Mouse (Mus musculus) forebrain, embryonic 14.5 days (tissue): ENCODE results near the gene Pold2. TPM values are rescaled to one million over a fixed set of nuclear protein-coding genes. Genes with fewer than 3 reads are reported as not detected.

Experiments
- ATAC-seq: fragments of 200-750 bp; cut with Nextera tagmentation; 2 replicates; pipeline ENCODE4 v1.8.0; 2017; ENCODE audit warnings: mild to moderate bottlenecking, moderate library complexity
- DNase-seq: peaks from one replicate; pipeline ENCODE4 v3.0.0-alpha.2; 2015; ENCODE audit warnings: low spot score
- H3K27ac ChIP-seq: fragments of 300-500 bp; sonication (generic); 2 replicates; pipeline ENCODE4 v1.5.1; 2014; ENCODE audit warnings: low read depth, mild to moderate bottlenecking, control low read depth, low read length, moderate library complexity
- H3K27me3 ChIP-seq: fragments of 300-500 bp; sonication (generic); replicated peaks from 2 replicates; pipeline ENCODE4 v1.6.1; 2014; ENCODE audit warnings: low read length, control low read depth, mixed read lengths; ENCODE audit not compliant: control insufficient read depth, insufficient read depth
- H3K36me3 ChIP-seq: fragments of 300-500 bp; sonication (generic); 2 replicates; pipeline ENCODE4 v1.6.1; 2014; ENCODE audit warnings: low read length, control low read depth; ENCODE audit not compliant: control insufficient read depth, insufficient read depth
- H3K4me1 ChIP-seq: fragments of 300-500 bp; sonication (generic); 2 replicates; pipeline ENCODE4 v1.6.1; 2014; ENCODE audit warnings: antibody characterized with exemption, low read length, control low read depth; ENCODE audit not compliant: control insufficient read depth, insufficient read depth
- H3K4me2 ChIP-seq: fragments of 300-500 bp; sonication (generic); 2 replicates; pipeline ENCODE4 v1.6.1; 2014; ENCODE audit warnings: mild to moderate bottlenecking, control low read depth, low read length
- H3K4me3 ChIP-seq: fragments of 300-500 bp; sonication (generic); 2 replicates; pipeline ENCODE4 v1.5.1; 2014; ENCODE audit warnings: low read depth, low read length, control low read depth
- H3K9ac ChIP-seq: fragments of 300-500 bp; sonication (generic); 2 replicates; pipeline ENCODE4 v1.6.1; 2014; ENCODE audit warnings: mild to moderate bottlenecking, low read length, control low read depth, moderate library complexity
- H3K9me3 ChIP-seq: fragments of 300-500 bp; sonication (generic); replicated peaks from 2 replicates; pipeline ENCODE4 v1.6.1; 2016; ENCODE audit warnings: low read length, control low read depth, mixed read lengths; ENCODE audit not compliant: control insufficient read depth
- WGBS: fragments of 180-500 bp; shearing (Covaris S2); extraction: QIAGEN DNeasy Blood & Tissue Kit; methylation state at CpG from one replicate; pipeline ENCODE4 v1.1.7; 2014; 5-methylcytosine and 5-hydroxymethylcytosine counted together
- polyA plus RNA-seq: library from polyadenylated mRNA; unstranded; fragments of >200 nt; fragmentation: Nextera tagmentation; extraction: Ambion mirVana; gene quantifications from 2 replicates; pipeline ENCODE4 v1.2.1, GENCODE M21; 2014

The Pold2 gene
- polyA plus RNA-seq, 1 experiment from 2014 or later, result 73.0 TPM

- no peaks in the 10 kb centered on the region for H3K27me3 ChIP-seq
- H3K4me2 ChIP-seq, result no peak overlapping the region
- H3K9me3 ChIP-seq, result no peaks in the 10 kb centered on the region
- no peak overlapping the region for H3K9ac ChIP-seq
- WGBS, result 92% methylated on average over 11 of the region's 11 CpGs
- peaks cover 65% of the 10 kb centered on the region for H3K36me3 ChIP-seq
- no peak for DNase-seq
- no peak overlapping the region for H3K27ac ChIP-seq
- H3K4me3 ChIP-seq, result no peak overlapping the region
- peaks cover 8% of the 10 kb centered on the region for H3K4me1 ChIP-seq
- no peak for ATAC-seq
Measured at GRCm38 (mm10) chr11:5872707-5873106, 5.4 kb downstream of the Pold2 start.

GRCm38 (mm10) chr11:5870069-5870468, 8.0 kb downstream of the Pold2 start:
- DNase-seq (no peak), ATAC-seq (no peak)
- no peaks in the 10 kb centered on the region for H3K27me3 ChIP-seq
- H3K4me2 ChIP-seq, result no peak overlapping the region
- peaks cover 52% of the 10 kb centered on the region for H3K36me3 ChIP-seq
- H3K9me3 ChIP-seq, result no peaks in the 10 kb centered on the region
- no peaks in the 10 kb centered on the region for H3K4me1 ChIP-seq
- WGBS, result 91% methylated on average over 16 of the region's 16 CpGs
- no peak overlapping the region for H3K27ac ChIP-seq
- no peak overlapping the region for H3K9ac ChIP-seq
- no peak overlapping the region for H3K4me3 ChIP-seq

DNA sequence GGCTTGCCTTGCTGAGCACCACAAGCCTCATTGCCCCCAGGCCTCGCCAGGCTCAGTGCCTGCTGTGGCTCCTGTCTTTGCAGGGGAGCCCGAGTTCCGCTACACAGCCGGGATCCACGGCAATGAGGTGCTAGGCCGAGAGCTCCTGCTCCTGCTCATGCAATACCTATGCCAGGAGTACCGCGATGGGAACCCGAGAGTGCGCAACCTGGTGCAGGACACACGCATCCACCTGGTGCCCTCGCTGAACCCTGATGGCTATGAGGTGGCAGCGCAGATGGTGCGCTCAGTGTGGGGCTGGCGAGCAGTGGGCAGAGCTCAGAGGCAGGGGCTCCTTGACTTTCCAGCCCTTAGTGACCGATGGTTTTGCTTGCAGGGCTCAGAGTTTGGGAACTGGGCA, 8.8 kb downstream of the Pold2 start:
- Histone ChIP-seq H3K4me1 (no peaks in the 10 kb centered on the region), H3K36me3 (peaks cover 48% of the 10 kb centered on the region), H3K4me2 (no peak overlapping the region), H3K27ac (no peak overlapping the region), H3K9me3 (no peaks in the 10 kb centered on the region), H3K4me3 (no peak overlapping the region), H3K27me3 (no peaks in the 10 kb centered on the region), H3K9ac (no peak overlapping the region)
- DNase-seq (no peak), ATAC-seq (no peak)
- WGBS, result 94% methylated on average over 16 of the region's 16 CpGs

- ATAC-seq (no peak), DNase-seq (no peak)
- 92% methylated on average over 12 of the region's 12 CpGs for WGBS
Measured at GRCm38 (mm10) chr11:5868324-5868723, 9.8 kb downstream of the Pold2 start.

GRCm38 (mm10) chr11:5867196-5867595, 10.9 kb downstream of the Pold2 start:
- peaks cover 11% of the 10 kb centered on the region for H3K27me3 ChIP-seq
- ATAC-seq, result no peak
- H3K4me1 ChIP-seq, result no peaks in the 10 kb centered on the region
- no peaks in the 10 kb centered on the region for H3K9me3 ChIP-seq
- no peak overlapping the region for H3K27ac ChIP-seq
- DNase-seq, result no peak
- H3K4me2 ChIP-seq, result no peak overlapping the region
- H3K9ac ChIP-seq, result no peak overlapping the region
- H3K4me3 ChIP-seq, result no peak overlapping the region
- peaks cover 27% of the 10 kb centered on the region for H3K36me3 ChIP-seq
- 88% methylated on average over 2 of the region's 2 CpGs for WGBS

More at GRCm38 (mm10) chr11:5868324-5868723, 9.8 kb downstream of the Pold2 start:
- H3K4me2 ChIP-seq, result no peak overlapping the region
- no peak overlapping the region for H3K4me3 ChIP-seq
- no peaks in the 10 kb centered on the region for H3K4me1 ChIP-seq
- no peak overlapping the region for H3K27ac ChIP-seq
- no peak overlapping the region for H3K9ac ChIP-seq
- no peaks in the 10 kb centered on the region for H3K27me3 ChIP-seq
- peaks cover 38% of the 10 kb centered on the region for H3K36me3 ChIP-seq
- H3K9me3 ChIP-seq, result no peaks in the 10 kb centered on the region

DNA sequence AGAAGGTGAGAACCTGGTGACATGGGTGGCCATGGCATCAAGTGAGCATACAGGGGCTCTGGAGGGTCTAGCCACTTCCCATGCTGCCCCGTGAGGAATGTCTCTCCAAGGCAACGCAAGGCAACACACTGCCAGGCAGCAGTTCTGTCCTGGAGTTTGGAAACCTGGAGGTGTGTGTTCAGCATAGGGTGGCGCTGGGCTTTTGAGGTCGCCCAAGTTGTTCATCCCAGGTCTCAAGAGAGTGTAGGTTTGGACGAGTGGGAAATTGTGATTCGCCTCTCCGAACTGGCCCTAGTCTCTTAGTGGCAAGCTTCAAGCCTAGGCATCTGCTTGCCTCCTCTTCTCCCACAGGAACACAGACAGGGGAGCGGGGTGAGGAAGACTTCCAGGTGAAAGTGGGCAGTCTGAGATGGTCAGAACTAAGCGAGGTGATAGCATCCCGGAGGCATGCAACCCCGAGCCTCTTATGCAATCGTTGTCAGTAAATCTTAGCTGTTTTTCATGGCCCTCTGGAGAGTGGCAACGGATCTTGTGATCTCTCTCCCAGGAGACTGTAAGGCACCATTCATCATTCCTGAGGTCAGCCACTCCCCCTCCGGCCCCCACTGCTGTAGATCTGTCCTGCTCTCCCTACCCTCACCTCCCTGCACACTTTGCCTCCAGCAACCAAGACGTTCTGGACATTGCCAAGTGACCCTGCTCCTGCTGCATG, 15.5 kb downstream of the Pold2 start:
- H3K4me3 ChIP-seq, result peak overlapping the region; percentile 27; the same call in 1 of the 2 replicates
- peak overlapping the region; percentile 52 for H3K4me2 ChIP-seq
- peaks cover 26% of the 10 kb centered on the region for H3K27me3 ChIP-seq
- H3K9ac ChIP-seq, result no peak overlapping the region
- WGBS, result 34% methylated on average over 15 of the region's 15 CpGs
- no peaks in the 10 kb centered on the region for H3K9me3 ChIP-seq
- H3K27ac ChIP-seq, result no peak overlapping the region
- ATAC-seq, result no peak
- peaks cover 4% of the 10 kb centered on the region; the same call in 1 of the 2 replicates for H3K4me1 ChIP-seq
- H3K36me3 ChIP-seq, result no peaks in the 10 kb centered on the region
- no peak for DNase-seq

DNA sequence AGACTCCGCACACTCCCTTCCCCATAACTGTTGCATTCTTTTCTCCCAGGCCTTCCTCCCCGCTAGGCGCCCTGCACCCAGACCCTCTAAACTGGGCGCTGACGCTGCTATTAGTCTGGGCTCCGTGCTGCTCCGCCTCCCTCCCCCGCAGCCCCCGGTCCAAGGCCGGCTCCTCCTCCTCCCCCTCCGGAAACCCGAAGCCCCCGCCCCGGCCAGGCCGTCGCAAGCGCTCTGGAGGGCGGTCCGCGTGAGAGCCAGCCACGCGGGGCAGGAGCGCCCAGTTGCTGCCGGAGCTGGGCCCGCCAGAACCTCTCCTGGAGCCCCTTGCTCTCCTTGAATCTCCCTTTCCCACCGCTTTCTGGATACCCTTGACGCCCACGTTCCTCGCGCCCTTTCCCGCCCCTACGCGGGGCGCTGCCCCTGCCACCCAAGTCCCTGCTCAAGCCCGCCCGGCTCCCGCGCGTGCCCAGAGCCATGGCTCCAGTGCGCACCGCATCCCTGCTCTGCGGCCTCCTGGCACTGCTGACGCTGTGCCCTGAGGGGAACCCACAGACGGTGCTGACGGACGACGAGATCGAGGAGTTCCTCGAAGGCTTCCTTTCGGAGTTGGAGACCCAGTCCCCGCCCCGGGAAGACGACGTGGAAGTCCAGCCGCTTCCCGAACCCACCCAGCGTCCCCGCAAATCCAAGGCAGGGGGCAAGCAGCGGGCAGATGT, 16.3 kb downstream of the Pold2 start, which contains the start of gene Aebp1:
Gene Aebp1, plus strand, starts transcription at position 270 of the 716 bp plus-strand sequence.
- H3K27me3 ChIP-seq, result peaks cover 26% of the 10 kb centered on the region
- peak within 1 kb of the TSS; percentile 27 for H3K4me3 ChIP-seq
- no peaks in the 10 kb centered on the region for H3K36me3 ChIP-seq
- DNase-seq, result no peak
- H3K4me1 ChIP-seq, result peaks cover 4% of the 10 kb centered on the region; the same call in 1 of the 2 replicates
- H3K4me2 ChIP-seq, result peak within 1 kb of the TSS; percentile 52
- peak; percentile 55; the same call in 1 of the 2 replicates for ATAC-seq
- no peak within 1 kb of the TSS for H3K27ac ChIP-seq
- 0 out of 2 replicates have a peak within 1 kb of the TSS, but pooled peaks have one; percentile 29 for H3K9ac ChIP-seq
- WGBS, result 2% methylated on average over 51 of the region's 59 CpGs
- no peaks in the 10 kb centered on the region for H3K9me3 ChIP-seq

GRCm38 (mm10) chr11:5860639-5861038, 17.5 kb downstream of the Pold2 start:
- no peak for ATAC-seq
- Histone ChIP-seq H3K4me2 (no peak overlapping the region), H3K9ac (no peak overlapping the region), H3K36me3 (no peaks in the 10 kb centered on the region), H3K4me3 (no peak overlapping the region), H3K27ac (no peak overlapping the region), H3K4me1 (peaks cover 4% of the 10 kb centered on the region; the same call in 1 of the 2 replicates), H3K27me3 (peaks cover 26% of the 10 kb centered on the region), H3K9me3 (no peaks in the 10 kb centered on the region)
- no peak for DNase-seq
- 61% methylated on average over 6 of the region's 6 CpGs for WGBS
